Mouse (Mus musculus) olfactory bulb, adult 2 months (tissue): Measurements from ENCODE around the gene Fus. TPM values are rescaled to one million over a fixed set of nuclear protein-coding genes. Genes with fewer than 3 reads are reported as not detected.
"Not testable (repeated sequence)": the region's sequence is repeated elsewhere in the genome, so short reads cannot be mapped to it uniquely, and the experiment has no call there.

Experiments used
- H3K27ac ChIP-seq: fragments of 200-500 bp; 2 replicates; pipeline ENCODE4 v1.5.1; 2012; ENCODE audit warnings: low read depth, low read length; ENCODE audit not compliant: insufficient read depth
- H3K4me1 ChIP-seq: fragments of 200-500 bp; 2 replicates; pipeline ENCODE4 v1.6.1; 2012; ENCODE audit warnings: low read length; ENCODE audit not compliant: control insufficient read depth, insufficient read depth
- H3K4me3 ChIP-seq: fragments of 200-500 bp; 2 replicates; pipeline ENCODE4 v1.5.1; 2012; ENCODE audit warnings: mild to moderate bottlenecking, low read depth, low read length, moderate library complexity; ENCODE audit not compliant: insufficient read depth
- CTCF ChIP-seq: fragments of 200-500 bp; IDR thresholded peaks from 2 replicates; pipeline ENCODE4 v1.5.1; 2012; ENCODE audit warnings: low read depth, mild to moderate bottlenecking, low read length, moderate library complexity; ENCODE audit not compliant: insufficient read depth
- POLR2A ChIP-seq: fragments of 200-500 bp; IDR thresholded peaks from 2 replicates; pipeline ENCODE4 v1.6.1; 2012; ENCODE audit warnings: mild to moderate bottlenecking, low read depth, low read length, moderate library complexity; ENCODE audit not compliant: insufficient read depth
- WGBS: fragments of 180-500 bp; shearing (Covaris S2); methylation state at CpG from one replicate; pipeline ENCODE4 v1.1.7; 2018; 5-methylcytosine and 5-hydroxymethylcytosine counted together
- polyA plus RNA-seq: library from polyadenylated mRNA; stranded (reverse); fragments of >200 nt; gene quantifications from 2 replicates; pipeline ENCODE4 v1.2.4, GENCODE M21; 2012; ENCODE audit warnings: low replicate concordance; ENCODE audit not compliant: missing spikeins, insufficient read depth, insufficient read length

Fus gene
- polyA plus RNA-seq, 1 experiment = 1,678 TPM

GRCm38 (mm10) chr7:127935748-127936159 lies 31.5 kb upstream of the Fus start:
- peak overlapping the region; percentile 7; the same call in 1 of the 2 replicates for H3K27ac ChIP-seq

DNA sequence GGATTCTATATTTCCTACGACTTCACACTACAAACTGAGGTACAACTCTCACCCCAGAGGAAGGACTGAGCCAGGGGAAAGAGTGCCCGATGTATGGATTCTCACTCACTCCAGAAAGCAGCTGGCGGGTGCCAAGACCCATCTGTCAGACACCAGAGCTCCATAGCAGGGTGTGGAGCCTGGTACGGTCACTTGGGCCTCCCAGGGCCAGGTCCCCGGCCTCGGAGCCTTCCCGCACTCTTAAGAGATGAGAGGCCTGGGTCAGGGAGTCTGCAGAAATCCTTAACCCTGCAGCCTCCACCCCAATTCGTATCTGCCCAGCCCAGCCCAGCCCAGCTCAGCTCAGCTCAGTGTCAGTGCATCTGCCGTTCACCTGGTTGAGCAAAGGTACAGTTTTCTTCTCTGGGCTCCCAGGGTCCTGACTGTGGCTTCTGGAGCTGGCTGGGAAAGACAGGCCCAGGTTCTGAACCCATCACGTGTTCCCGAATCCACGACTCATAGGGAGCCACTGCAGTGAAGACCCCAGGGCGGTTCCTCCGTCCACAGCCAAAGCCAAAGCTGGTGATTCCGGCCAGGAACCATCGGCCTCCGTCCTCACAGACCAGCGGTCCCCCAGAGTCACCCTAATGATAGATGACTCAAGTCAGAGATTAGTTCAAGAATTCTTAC lies 30.9 kb upstream of the Fus start:
- Histone ChIP-seq H3K4me1 (peaks cover 20% of the 10 kb centered on the region), H3K4me3 (peak overlapping the region; percentile 73), H3K27ac (no peak overlapping the region)
- TF ChIP-seq CTCF (no peak), POLR2A (no peak)
- 62% methylated on average over 18 of the region's 18 CpGs for WGBS

More at GRCm38 (mm10) chr7:127935748-127936159, 31.5 kb upstream of the Fus start:
- under 1% methylated on average over 38 of the region's 38 CpGs for WGBS
- peaks cover 22% of the 10 kb centered on the region for H3K4me1 ChIP-seq
- H3K4me3 ChIP-seq = peak overlapping the region; percentile 73
- TF ChIP-seq POLR2A (no peak; the same call in 1 of the 2 replicates), CTCF (no peak; the same call in 1 of the 2 replicates)

DNA sequence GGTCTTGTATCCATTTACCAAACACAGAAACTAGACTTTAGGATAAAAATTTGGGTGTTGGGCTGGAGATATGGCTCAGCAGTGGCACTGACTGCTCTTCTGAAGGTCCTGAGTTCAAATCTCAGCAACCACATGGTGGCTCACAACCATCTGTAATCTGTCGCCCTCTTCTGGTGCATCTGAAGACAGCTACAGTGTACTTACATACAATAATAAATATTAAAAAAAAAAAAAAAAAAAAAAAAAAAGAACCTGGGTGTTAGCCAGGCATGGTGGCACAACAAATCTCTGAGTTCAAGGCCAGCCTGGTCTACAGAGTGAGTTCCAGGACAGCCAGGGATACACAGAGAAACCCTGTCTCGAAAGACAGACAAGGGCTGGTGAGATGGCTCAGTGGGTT lies 25.2 kb upstream of the Fus start:
- not testable (repeated sequence) for H3K27ac ChIP-seq, H3K4me1 ChIP-seq, H3K4me3 ChIP-seq
- WGBS = 48% methylated on average over 2 of the region's 2 CpGs

- no peak overlapping the region for H3K4me3 ChIP-seq
- 18% methylated on average over 23 of the region's 23 CpGs for WGBS
- 0 out of 2 replicates have a peak, but pooled peaks cover 3% of the 10 kb centered on the region for H3K4me1 ChIP-seq
- no peak overlapping the region for H3K27ac ChIP-seq
- TF ChIP-seq POLR2A = no peak
- TF ChIP-seq CTCF = no peak
Observed at GRCm38 (mm10) chr7:127944614-127945013, 22.6 kb upstream of the Fus start.

DNA sequence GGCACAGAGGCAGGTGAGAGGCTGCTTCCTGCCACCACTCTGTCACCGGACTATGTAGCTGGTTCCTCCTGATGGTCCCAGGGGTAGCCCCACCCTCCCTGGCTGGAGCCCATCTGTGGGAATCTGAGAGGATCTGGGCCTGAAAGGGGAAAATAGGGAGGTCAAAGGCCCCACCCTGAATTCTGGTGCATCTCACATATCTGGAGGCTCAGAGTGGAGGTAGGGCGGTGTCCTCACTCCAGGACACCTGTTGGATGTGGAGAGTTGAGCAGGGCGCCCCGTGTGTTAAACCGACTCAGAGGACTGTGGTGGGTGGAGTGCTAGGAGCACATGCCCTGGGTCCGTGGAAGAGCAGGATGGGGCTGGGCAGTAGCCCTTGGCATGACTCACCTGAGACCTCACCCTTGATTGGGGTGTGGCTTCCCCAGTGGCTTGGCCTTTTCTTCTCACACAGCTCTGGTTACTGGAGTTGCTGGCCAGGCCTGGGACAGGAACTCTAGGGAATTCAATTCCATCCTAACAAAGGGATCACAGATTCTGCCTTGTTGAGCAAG lies 20.7 kb upstream of the Fus start, which contains the start of gene Prss36:
Prss36 (minus strand) TSS at position 256 of the 554 bp plus-strand sequence.
- no peak within 1 kb of the TSS for H3K4me3 ChIP-seq
- 76% methylated on average over 6 of the region's 6 CpGs for WGBS
- 0 out of 2 replicates have a peak, but pooled peaks cover 3% of the 10 kb centered on the region for H3K4me1 ChIP-seq
- H3K27ac ChIP-seq = no peak within 1 kb of the TSS
- TF ChIP-seq POLR2A (no peak), CTCF (no peak)

GRCm38 (mm10) chr7:127952864-127953581 lies 14.2 kb upstream of the Fus start:
- H3K4me3 ChIP-seq = no peak overlapping the region
- H3K4me1 ChIP-seq = no peaks in the 10 kb centered on the region
- H3K27ac ChIP-seq = no peak overlapping the region
- TF ChIP-seq POLR2A (no peak), CTCF (no peak)
- 55% methylated on average over 13 of the region's 13 CpGs for WGBS

DNA sequence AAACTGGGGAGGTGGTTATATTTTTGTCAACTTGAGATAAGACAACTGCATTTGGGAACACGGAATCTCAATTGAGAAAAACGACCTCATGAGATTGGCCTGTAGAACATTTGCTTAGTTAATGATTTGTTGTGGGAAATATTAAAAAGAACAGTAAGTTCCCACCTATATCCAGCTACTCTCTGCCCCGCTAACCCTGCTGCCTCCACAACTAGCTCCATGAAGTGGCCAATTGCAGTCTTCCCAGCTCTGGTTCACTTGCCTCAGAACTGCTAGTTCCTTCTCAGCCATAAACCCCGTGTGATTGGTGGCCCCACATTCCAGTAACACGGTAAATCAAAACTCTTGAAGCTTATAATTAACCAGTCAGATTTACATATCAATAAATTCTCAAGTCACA lies 7.9 kb upstream of the Fus start:
- no peak for TF ChIP-seq CTCF
- TF ChIP-seq POLR2A = no peak
- Histone ChIP-seq H3K4me1 (no peaks in the 10 kb centered on the region), H3K27ac (no peak overlapping the region), H3K4me3 (no peak overlapping the region)
- 49% methylated on average over 5 of the region's 5 CpGs for WGBS

- peak overlapping the region; percentile 83 for H3K4me3 ChIP-seq
- WGBS = 8% methylated on average over 10 of the region's 10 CpGs
- peak overlapping the region; percentile 99 for H3K27ac ChIP-seq
- TF ChIP-seq CTCF (no peak), POLR2A (no peak)
- H3K4me1 ChIP-seq = peaks cover 5% of the 10 kb centered on the region; the same call in 1 of the 2 replicates
Observed at GRCm38 (mm10) chr7:127966371-127966918, 812 bp upstream of the Fus start.
